Mouse (Mus musculus): ENCODE measurements around the gene Armc2. TPM values are rescaled to one million over a fixed set of nuclear protein-coding genes. Genes with fewer than 3 reads are reported as not detected.

The Armc2 gene
- polyA plus RNA-seq, 1 experiment from 2014 or later: 2.0 TPM

GRCm38 (mm10) chr10:42004690-42005089 lies 13.6 kb downstream of the Armc2 start:
- no peak for DNase-seq (ENCODE audit: low spot score)
- H3K27ac ChIP-seq (replicated peaks): no peak overlapping the region
- WGBS: 77% methylated on average over 7 of the region's 7 CpGs
- 0 out of 2 replicates have a peak, but pooled peaks cover 6% of the 10 kb centered on the region for H3K4me1 ChIP-seq
- no peak overlapping the region for H3K4me3 ChIP-seq
- H3K36me3 ChIP-seq (replicated peaks): no peaks in the 10 kb centered on the region
- H3K9me3 ChIP-seq: no peaks in the 10 kb centered on the region
- 0 out of 2 replicates have a peak, but pooled peaks cover 5% of the 10 kb centered on the region for H3K27me3 ChIP-seq (replicated peaks; ENCODE audit: low read depth, poor library complexity, severe bottlenecking)

DNA sequence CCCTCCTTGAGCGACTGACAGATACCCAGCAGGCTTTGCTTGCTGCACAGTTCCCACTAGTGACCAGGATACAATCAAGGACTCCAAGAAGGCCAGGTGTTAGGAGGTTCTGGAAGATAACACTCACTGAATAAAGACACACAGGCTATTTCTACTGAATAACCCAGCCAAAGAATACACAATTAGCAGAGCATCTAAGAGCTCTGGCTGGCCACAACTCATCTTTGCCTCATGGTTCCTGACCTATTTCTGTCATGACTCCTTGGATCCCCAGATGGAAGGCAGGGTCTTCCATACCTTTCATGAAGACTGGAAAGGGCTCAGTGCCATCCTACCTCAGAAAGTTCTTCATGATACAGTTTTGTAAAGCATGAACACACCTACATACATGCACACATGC lies 14.2 kb downstream of the Armc2 start:
- 91% methylated on average over 1 of the region's 1 CpGs for WGBS
- Histone ChIP-seq H3K9me3 (no peaks in the 10 kb centered on the region), H3K4me1 (0 out of 2 replicates have a peak, but pooled peaks cover 6% of the 10 kb centered on the region), H3K27me3 (replicated peaks; ENCODE audit: low read depth, poor library complexity, severe bottlenecking) (0 out of 2 replicates have a peak, but pooled peaks cover 5% of the 10 kb centered on the region), H3K27ac (replicated peaks) (no peak overlapping the region), H3K36me3 (replicated peaks) (no peaks in the 10 kb centered on the region), H3K4me3 (no peak overlapping the region)
- DNase-seq (ENCODE audit: low spot score): no peak

DNA sequence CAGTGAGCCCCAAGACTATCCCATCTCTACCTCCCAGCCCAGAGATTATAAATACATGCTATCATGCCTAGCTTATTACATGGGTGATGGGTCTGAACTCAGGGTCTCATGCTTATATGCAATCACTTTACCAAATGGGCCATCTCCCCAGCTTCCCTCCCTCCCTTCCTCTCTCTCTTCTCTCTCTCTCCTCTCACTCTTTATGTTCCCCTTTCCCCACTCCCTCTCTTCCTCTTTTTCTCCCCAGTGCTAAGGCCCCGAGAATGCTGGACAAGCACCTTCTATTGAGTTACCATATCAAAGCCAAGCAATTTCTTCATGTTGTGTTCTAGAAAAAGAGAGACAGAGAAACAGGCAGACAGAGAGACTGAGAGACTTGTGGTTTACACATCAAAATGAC lies 14.7 kb downstream of the Armc2 start:
- Histone ChIP-seq H3K4me3 (no peak overlapping the region), H3K27ac (replicated peaks) (no peak overlapping the region), H3K4me1 (0 out of 2 replicates have a peak, but pooled peaks cover 6% of the 10 kb centered on the region), H3K27me3 (replicated peaks; ENCODE audit: low read depth, poor library complexity, severe bottlenecking) (0 out of 2 replicates have a peak, but pooled peaks cover 5% of the 10 kb centered on the region), H3K9me3 (no peaks in the 10 kb centered on the region), H3K36me3 (replicated peaks) (no peaks in the 10 kb centered on the region)
- DNase-seq (ENCODE audit: low spot score): no peak
- WGBS: 83% methylated on average over 1 of the region's 1 CpGs

DNA sequence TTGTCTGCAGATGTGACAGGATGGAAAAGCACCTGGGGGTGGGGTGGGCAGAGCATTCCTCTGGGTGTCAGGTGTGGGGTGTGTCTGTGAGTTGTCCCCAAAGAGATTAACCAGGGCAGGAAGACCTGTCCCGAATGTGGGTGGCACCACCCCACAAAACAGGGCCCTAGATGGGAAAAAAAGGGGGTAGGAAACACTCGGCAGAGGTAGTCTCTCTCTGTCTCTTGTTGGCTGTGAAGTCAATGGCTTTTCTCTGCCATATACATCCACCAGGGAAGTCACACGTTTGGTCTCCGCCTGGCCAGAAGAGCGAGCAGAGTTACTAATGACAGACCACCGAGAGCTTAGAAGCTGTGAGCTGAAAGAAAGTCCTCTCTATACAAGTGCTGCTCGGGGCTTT lies 15.8 kb downstream of the Armc2 start:
- H3K4me3 ChIP-seq: no peak overlapping the region
- H3K36me3 ChIP-seq (replicated peaks): no peaks in the 10 kb centered on the region
- no peak overlapping the region for H3K27ac ChIP-seq (replicated peaks)
- 0 out of 2 replicates have a peak, but pooled peaks cover 6% of the 10 kb centered on the region for H3K4me1 ChIP-seq
- WGBS: 71% methylated on average over 7 of the region's 7 CpGs
- no peak for DNase-seq (ENCODE audit: low spot score)
- no peaks in the 10 kb centered on the region for H3K9me3 ChIP-seq
- H3K27me3 ChIP-seq (replicated peaks; ENCODE audit: low read depth, poor library complexity, severe bottlenecking): 0 out of 2 replicates have a peak, but pooled peaks cover 5% of the 10 kb centered on the region

- H3K4me3 ChIP-seq: no peak overlapping the region
- H3K4me1 ChIP-seq: peaks cover 7% of the 10 kb centered on the region; the same call in 1 of the 2 replicates
- 0 out of 2 replicates have a peak, but pooled peaks cover 5% of the 10 kb centered on the region for H3K27me3 ChIP-seq (replicated peaks; ENCODE audit: low read depth, poor library complexity, severe bottlenecking)
- 90% methylated on average over 3 of the region's 3 CpGs for WGBS
- no peak overlapping the region for H3K27ac ChIP-seq (replicated peaks)
- DNase-seq (ENCODE audit: low spot score): no peak
- no peaks in the 10 kb centered on the region for H3K9me3 ChIP-seq
- H3K36me3 ChIP-seq (replicated peaks): no peaks in the 10 kb centered on the region
These were observed 17.0 kb downstream of the Armc2 start for GRCm38 (mm10) chr10:42001260-42001659.

DNA sequence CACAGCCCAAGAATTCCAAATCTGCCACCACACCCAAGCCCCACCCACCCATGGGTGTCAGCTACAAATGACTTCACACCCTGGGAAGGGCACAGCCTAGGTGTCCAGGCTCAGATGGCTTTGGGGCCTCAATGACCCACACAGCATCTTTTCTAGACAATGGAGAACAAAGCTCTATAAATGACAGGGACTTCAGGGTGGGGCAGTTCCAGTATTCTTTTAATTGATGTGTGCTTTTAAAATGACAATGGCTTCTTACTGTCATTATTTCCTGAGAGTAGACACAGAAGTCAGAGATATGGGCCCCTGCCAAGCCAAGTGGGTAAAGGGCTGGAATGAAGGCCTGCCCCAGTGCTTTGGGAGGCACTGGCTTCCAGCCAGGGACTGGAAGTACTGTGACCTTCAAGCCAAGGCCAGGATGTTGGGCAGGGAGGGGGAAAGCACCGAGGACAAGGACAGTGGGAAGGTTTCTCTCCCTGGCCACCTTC lies 20.5 kb downstream of the Armc2 start:
- 86% methylated on average over 1 of the region's 1 CpGs for WGBS
- peaks cover 11% of the 10 kb centered on the region for H3K27me3 ChIP-seq (replicated peaks; ENCODE audit: low read depth, poor library complexity, severe bottlenecking)
- no peak for DNase-seq (ENCODE audit: low spot score)
- no peak overlapping the region for H3K27ac ChIP-seq (replicated peaks)
- H3K4me1 ChIP-seq: peaks cover 15% of the 10 kb centered on the region
- H3K9me3 ChIP-seq: no peaks in the 10 kb centered on the region
- H3K36me3 ChIP-seq (replicated peaks): no peaks in the 10 kb centered on the region
- H3K4me3 ChIP-seq: no peak overlapping the region

DNA sequence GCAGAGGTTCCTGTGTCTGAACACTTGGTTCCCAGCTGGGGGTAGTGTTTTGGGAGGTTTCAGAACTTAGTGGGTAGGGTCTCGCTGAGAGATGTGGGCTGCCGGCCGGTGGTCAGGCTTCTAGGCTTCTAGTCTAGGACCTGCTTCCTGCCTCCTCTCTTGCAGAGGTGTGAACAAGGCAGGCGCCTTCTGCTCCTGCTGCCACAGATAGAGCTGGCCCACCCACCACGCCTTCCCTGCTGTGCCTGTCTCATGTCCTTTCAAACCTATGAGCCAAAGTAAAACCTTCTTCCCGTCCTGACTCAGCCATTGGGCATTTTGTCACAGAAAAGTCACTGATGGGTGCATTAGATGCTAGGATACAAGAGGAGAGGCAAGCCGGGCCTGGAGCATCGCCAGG lies 22.1 kb downstream of the Armc2 start:
- H3K27ac ChIP-seq (replicated peaks): no peak overlapping the region
- DNase-seq (ENCODE audit: low spot score): no peak
- whole genome bisulfite sequencing: 73% methylated on average over 8 of the region's 8 CpGs

DNA sequence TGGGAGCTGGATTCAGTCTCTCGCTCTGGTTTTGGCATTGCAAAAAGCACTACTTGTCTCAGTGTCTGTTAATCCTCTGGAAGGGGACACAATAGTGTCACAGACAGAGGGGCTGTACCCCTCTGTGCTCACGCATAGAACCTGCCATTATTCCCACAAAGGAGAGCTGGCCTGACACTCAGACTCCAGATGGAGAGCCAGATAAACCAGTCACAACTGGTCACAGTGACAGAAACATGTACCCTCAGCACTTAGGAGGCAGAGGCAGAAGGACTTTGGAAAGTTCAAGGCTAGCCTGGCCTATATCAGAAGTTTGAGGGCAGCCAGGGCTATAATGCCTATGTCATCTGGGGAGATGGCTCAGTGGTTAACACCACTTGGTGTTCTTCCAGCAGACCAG lies 23.2 kb downstream of the Armc2 start:
- peaks cover 32% of the 10 kb centered on the region for H3K27me3 ChIP-seq (replicated peaks; ENCODE audit: low read depth, poor library complexity, severe bottlenecking)
- H3K27ac ChIP-seq (replicated peaks): no peak overlapping the region
- H3K36me3 ChIP-seq (replicated peaks): no peaks in the 10 kb centered on the region
- H3K4me1 ChIP-seq: peaks cover 28% of the 10 kb centered on the region
- DNase-seq (ENCODE audit: low spot score): no peak
- H3K4me3 ChIP-seq: no peak overlapping the region
- H3K9me3 ChIP-seq: no peaks in the 10 kb centered on the region
- 58% methylated on average over 2 of the region's 2 CpGs for WGBS

More for the DNA sequence above, 22.1 kb downstream of the Armc2 start:
- H3K27me3 ChIP-seq (replicated peaks; ENCODE audit: low read depth, poor library complexity, severe bottlenecking): peaks cover 21% of the 10 kb centered on the region
- no peak overlapping the region for H3K4me3 ChIP-seq
- no peaks in the 10 kb centered on the region for H3K9me3 ChIP-seq
- no peaks in the 10 kb centered on the region for H3K36me3 ChIP-seq (replicated peaks)
- peaks cover 24% of the 10 kb centered on the region for H3K4me1 ChIP-seq

- H3K36me3 ChIP-seq (replicated peaks): no peaks in the 10 kb centered on the region
- H3K27me3 ChIP-seq (replicated peaks; ENCODE audit: low read depth, poor library complexity, severe bottlenecking): peaks cover 37% of the 10 kb centered on the region
- no peaks in the 10 kb centered on the region for H3K9me3 ChIP-seq
- H3K4me3 ChIP-seq: no peak overlapping the region
- DNase-seq (ENCODE audit: low spot score): no peak
- 49% methylated on average over 4 of the region's 4 CpGs for WGBS
- H3K27ac ChIP-seq (replicated peaks): no peak overlapping the region
- peaks cover 28% of the 10 kb centered on the region for H3K4me1 ChIP-seq
These were observed 23.7 kb downstream of the Armc2 start for GRCm38 (mm10) chr10:41994578-41994977.

- Histone ChIP-seq H3K4me3 (no peak overlapping the region), H3K27ac (replicated peaks) (no peak overlapping the region), H3K4me1 (peaks cover 28% of the 10 kb centered on the region), H3K36me3 (replicated peaks) (no peaks in the 10 kb centered on the region), H3K9me3 (no peaks in the 10 kb centered on the region), H3K27me3 (replicated peaks; ENCODE audit: low read depth, poor library complexity, severe bottlenecking) (peaks cover 48% of the 10 kb centered on the region)
- 73% methylated on average over 5 of the region's 5 CpGs for WGBS
- DNase-seq (ENCODE audit: low spot score): no peak
These were observed 26.2 kb downstream of the Armc2 start for GRCm38 (mm10) chr10:41992059-41992440.

- H3K27me3 ChIP-seq (replicated peaks; ENCODE audit: low read depth, poor library complexity, severe bottlenecking): peaks cover 48% of the 10 kb centered on the region
- no peak overlapping the region for H3K4me3 ChIP-seq
- no peak for DNase-seq (ENCODE audit: low spot score)
- WGBS: 17% methylated on average over 14 of the region's 14 CpGs
- no peak overlapping the region for H3K27ac ChIP-seq (replicated peaks)
- peaks cover 28% of the 10 kb centered on the region for H3K4me1 ChIP-seq
- H3K36me3 ChIP-seq (replicated peaks): no peaks in the 10 kb centered on the region
- H3K9me3 ChIP-seq: no peaks in the 10 kb centered on the region
These were observed 26.7 kb downstream of the Armc2 start for GRCm38 (mm10) chr10:41991364-41992058.

DNA sequence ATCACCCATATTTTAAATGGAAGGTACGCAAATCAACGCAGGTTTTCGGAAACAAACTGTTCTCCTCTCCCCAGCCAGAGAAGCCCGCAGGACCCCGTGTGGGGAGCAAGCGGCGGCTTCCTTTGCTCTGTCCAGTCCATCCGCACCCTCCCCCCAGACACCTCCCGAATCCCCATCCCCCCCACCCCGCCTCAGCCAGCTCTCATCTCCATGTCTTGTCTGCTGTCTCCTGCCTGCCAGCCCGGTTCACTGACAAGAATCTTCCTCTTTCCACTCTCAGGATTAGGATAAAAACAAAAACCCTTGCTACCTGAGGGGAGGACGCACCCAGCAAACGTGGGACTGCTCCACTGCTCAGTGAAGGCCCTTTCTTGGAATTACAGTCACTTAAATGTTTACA lies 27.3 kb downstream of the Armc2 start:
- Histone ChIP-seq H3K4me1 (peaks cover 24% of the 10 kb centered on the region), H3K9me3 (no peaks in the 10 kb centered on the region), H3K27me3 (replicated peaks; ENCODE audit: low read depth, poor library complexity, severe bottlenecking) (peaks cover 47% of the 10 kb centered on the region), H3K36me3 (replicated peaks) (no peaks in the 10 kb centered on the region), H3K4me3 (no peak overlapping the region), H3K27ac (replicated peaks) (no peak overlapping the region)
- WGBS: 17% methylated on average over 13 of the region's 13 CpGs
- DNase-seq (ENCODE audit: low spot score): peak; percentile 24

DNA sequence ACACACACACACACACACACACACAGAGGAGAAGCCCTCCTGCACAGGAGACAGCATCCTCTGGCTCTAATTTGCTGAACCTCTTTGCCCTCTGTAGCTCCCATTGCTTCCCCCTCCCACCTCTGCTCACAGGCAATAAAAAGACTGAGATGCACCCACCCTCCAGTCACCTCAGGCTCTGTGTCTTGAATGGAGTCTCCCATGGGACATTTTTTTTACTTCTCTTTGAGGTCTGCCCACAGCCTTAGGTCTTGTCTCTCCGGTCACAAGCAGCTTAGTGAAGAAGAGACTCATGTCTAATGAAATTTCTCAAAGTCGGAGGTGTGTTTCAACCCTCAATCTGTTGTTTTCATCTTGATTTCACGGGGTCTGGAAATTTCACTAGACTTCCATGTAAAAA lies 29.3 kb downstream of the Armc2 start:
- Histone ChIP-seq H3K36me3 (replicated peaks) (no peaks in the 10 kb centered on the region), H3K27ac (replicated peaks) (no peak overlapping the region), H3K4me3 (no peak overlapping the region), H3K27me3 (replicated peaks; ENCODE audit: low read depth, poor library complexity, severe bottlenecking) (peaks cover 41% of the 10 kb centered on the region), H3K9me3 (no peaks in the 10 kb centered on the region), H3K4me1 (peaks cover 13% of the 10 kb centered on the region)
- no peak for DNase-seq (ENCODE audit: low spot score)
- 87% methylated on average over 3 of the region's 3 CpGs for WGBS

Data from embryonic facial prominence, embryonic 10.5 days (tissue).